Mouse (Mus musculus): ENCODE results near the gene Fam19a5. TPM values are rescaled to one million over a fixed set of nuclear protein-coding genes. Genes with fewer than 3 reads are reported as not detected.

The Fam19a5 gene
- polyA plus RNA-seq, 1 experiment from 2014 or later, result 0.24 TPM

DNA sequence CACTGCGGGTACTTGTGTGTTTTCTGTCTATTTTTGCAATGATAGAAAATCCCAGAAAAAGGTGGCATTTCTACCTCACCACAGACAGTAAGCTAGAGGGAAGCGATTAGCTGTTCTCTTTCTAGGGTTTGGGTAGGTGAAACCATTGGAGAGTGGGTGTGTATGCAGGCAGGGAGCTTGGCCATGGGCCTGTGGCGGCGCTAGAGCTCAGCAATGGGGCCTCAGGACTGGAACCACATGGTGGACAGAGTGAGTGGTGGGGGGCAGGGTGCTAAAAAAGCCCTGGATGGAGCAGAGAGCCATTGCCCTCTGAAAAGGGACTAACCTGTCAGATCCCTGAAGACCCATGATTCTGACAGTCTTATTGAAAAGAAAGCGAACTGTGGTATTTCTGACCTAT lies 6.7 kb downstream of the Fam19a5 start:
- 42% methylated on average over 5 of the region's 5 CpGs for WGBS
- Histone ChIP-seq H3K27ac (ENCODE audit: low read length) (no peak overlapping the region), H3K9me3 (ENCODE audit: low read length) (no peaks in the 10 kb centered on the region), H3K27me3 (replicated peaks; ENCODE audit: insufficient read depth, low read length) (peaks cover 14% of the 10 kb centered on the region), H3K4me3 (ENCODE audit: low read depth, low read length) (no peak overlapping the region), H3K4me1 (ENCODE audit: insufficient read depth, low read depth, low read length) (no peaks in the 10 kb centered on the region), H3K36me3 (ENCODE audit: insufficient read depth, low read length) (no peaks in the 10 kb centered on the region), H3K4me2 (replicated peaks; ENCODE audit: low read depth, low read length) (no peak overlapping the region), H3K9ac (replicated peaks; ENCODE audit: low read depth) (no peak overlapping the region)
- TF ChIP-seq EP300 (IDR thresholded peaks at IDR 0.05), result no peak
- TF ChIP-seq CTCF (IDR thresholded peaks at IDR 0.05), result no peak
- ATAC-seq (no peak), DNase-seq (ENCODE audit: low spot score) (no peak)

GRCm38 (mm10) chr15:87551556-87551955 lies 7.5 kb downstream of the Fam19a5 start:
- H3K4me3 ChIP-seq (ENCODE audit: low read depth, low read length), result no peak overlapping the region
- 39% methylated on average over 8 of the region's 8 CpGs for WGBS
- TF ChIP-seq EP300 (IDR thresholded peaks at IDR 0.05), result no peak
- no peak for TF ChIP-seq CTCF (IDR thresholded peaks at IDR 0.05)
- H3K9me3 ChIP-seq (ENCODE audit: low read length), result no peaks in the 10 kb centered on the region
- DNase-seq (ENCODE audit: low spot score), result no peak
- H3K36me3 ChIP-seq (ENCODE audit: insufficient read depth, low read length), result no peaks in the 10 kb centered on the region
- no peak overlapping the region for H3K9ac ChIP-seq (replicated peaks; ENCODE audit: low read depth)
- H3K4me1 ChIP-seq (ENCODE audit: insufficient read depth, low read depth, low read length), result no peaks in the 10 kb centered on the region
- H3K27me3 ChIP-seq (replicated peaks; ENCODE audit: insufficient read depth, low read length), result peaks cover 7% of the 10 kb centered on the region; the same call in 1 of the 2 replicates
- no peak overlapping the region for H3K27ac ChIP-seq (ENCODE audit: low read length)
- no peak overlapping the region for H3K4me2 ChIP-seq (replicated peaks; ENCODE audit: low read depth, low read length)
- ATAC-seq, result no peak

DNA sequence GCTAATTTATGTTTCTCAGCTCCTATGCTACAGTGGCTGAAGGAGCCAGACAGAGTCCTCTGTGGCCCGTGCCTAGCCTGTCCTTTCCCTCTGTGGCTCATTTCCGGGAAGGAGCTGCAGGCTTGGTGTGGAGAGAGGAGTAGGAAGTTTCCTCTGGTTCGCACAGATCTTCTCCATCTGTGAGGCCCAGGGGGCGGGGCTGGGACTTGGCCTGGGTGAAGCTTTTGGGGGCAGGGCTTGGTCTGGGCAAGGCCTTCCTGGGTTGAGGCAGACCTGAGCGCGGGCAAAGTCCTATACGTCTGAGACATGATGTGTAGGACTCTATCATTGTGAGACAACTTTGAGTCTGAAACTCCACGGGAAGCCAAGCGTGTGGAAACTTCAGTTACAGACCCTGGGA lies 11.7 kb downstream of the Fam19a5 start:
- H3K27me3 ChIP-seq (replicated peaks; ENCODE audit: insufficient read depth, low read length), result no peaks in the 10 kb centered on the region
- WGBS, result 63% methylated on average over 9 of the region's 9 CpGs
- no peaks in the 10 kb centered on the region for H3K9me3 ChIP-seq (ENCODE audit: low read length)
- no peaks in the 10 kb centered on the region for H3K36me3 ChIP-seq (ENCODE audit: insufficient read depth, low read length)
- no peak overlapping the region for H3K4me3 ChIP-seq (ENCODE audit: low read depth, low read length)
- no peak overlapping the region for H3K9ac ChIP-seq (replicated peaks; ENCODE audit: low read depth)
- ATAC-seq, result no peak
- no peaks in the 10 kb centered on the region for H3K4me1 ChIP-seq (ENCODE audit: insufficient read depth, low read depth, low read length)
- TF ChIP-seq EP300 (IDR thresholded peaks at IDR 0.05) (no peak), CTCF (IDR thresholded peaks at IDR 0.05) (no peak)
- no peak overlapping the region for H3K4me2 ChIP-seq (replicated peaks; ENCODE audit: low read depth, low read length)
- H3K27ac ChIP-seq (ENCODE audit: low read length), result no peak overlapping the region
- DNase-seq (ENCODE audit: low spot score), result no peak

DNA sequence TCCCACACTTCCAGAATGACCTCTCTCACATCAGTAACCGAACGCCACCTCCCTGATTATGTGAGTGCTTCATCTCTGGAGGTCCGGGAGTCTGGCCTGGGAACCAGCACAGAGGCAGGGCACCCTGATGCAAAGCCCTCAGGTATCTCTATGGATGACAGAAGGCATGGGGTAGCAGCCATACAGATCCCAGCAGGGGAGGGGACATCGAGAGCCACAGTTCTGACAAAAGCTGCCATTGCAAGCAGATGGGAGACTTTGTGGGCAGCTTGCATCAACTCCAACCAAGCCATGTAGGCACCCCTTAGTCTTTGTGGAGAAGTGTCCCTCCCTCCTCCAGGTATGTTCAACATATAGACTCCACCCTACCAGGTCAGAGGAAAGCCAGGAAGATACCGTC lies 20.2 kb downstream of the Fam19a5 start:
- Histone ChIP-seq H3K27me3 (replicated peaks; ENCODE audit: insufficient read depth, low read length) (no peaks in the 10 kb centered on the region), H3K27ac (ENCODE audit: low read length) (no peak overlapping the region), H3K9me3 (ENCODE audit: low read length) (no peaks in the 10 kb centered on the region), H3K4me3 (ENCODE audit: low read depth, low read length) (no peak overlapping the region), H3K9ac (replicated peaks; ENCODE audit: low read depth) (no peak overlapping the region), H3K4me1 (ENCODE audit: insufficient read depth, low read depth, low read length) (no peaks in the 10 kb centered on the region), H3K36me3 (ENCODE audit: insufficient read depth, low read length) (no peaks in the 10 kb centered on the region), H3K4me2 (replicated peaks; ENCODE audit: low read depth, low read length) (no peak overlapping the region)
- no peak for TF ChIP-seq CTCF (IDR thresholded peaks at IDR 0.05)
- WGBS, result 87% methylated on average over 5 of the region's 5 CpGs
- DNase-seq (ENCODE audit: low spot score), result no peak
- ATAC-seq, result no peak

- H3K27me3 ChIP-seq (replicated peaks; ENCODE audit: insufficient read depth, low read length), result no peaks in the 10 kb centered on the region
- WGBS, result 64% methylated on average over 11 of the region's 11 CpGs
- no peak overlapping the region for H3K4me2 ChIP-seq (replicated peaks; ENCODE audit: low read depth, low read length)
- H3K27ac ChIP-seq (ENCODE audit: low read length), result no peak overlapping the region
- no peak overlapping the region for H3K9ac ChIP-seq (replicated peaks; ENCODE audit: low read depth)
- H3K9me3 ChIP-seq (ENCODE audit: low read length), result no peaks in the 10 kb centered on the region
- H3K4me1 ChIP-seq (ENCODE audit: insufficient read depth, low read depth, low read length), result no peaks in the 10 kb centered on the region
- no peak for TF ChIP-seq EP300 (IDR thresholded peaks at IDR 0.05)
- no peak for TF ChIP-seq CTCF (IDR thresholded peaks at IDR 0.05)
- peak; percentile 16 for DNase-seq (ENCODE audit: low spot score)
- H3K4me3 ChIP-seq (ENCODE audit: low read depth, low read length), result no peak overlapping the region
- no peak for ATAC-seq
- no peaks in the 10 kb centered on the region for H3K36me3 ChIP-seq (ENCODE audit: insufficient read depth, low read length)
These were observed 22.2 kb downstream of the Fam19a5 start for GRCm38 (mm10) chr15:87566040-87566929.

DNA sequence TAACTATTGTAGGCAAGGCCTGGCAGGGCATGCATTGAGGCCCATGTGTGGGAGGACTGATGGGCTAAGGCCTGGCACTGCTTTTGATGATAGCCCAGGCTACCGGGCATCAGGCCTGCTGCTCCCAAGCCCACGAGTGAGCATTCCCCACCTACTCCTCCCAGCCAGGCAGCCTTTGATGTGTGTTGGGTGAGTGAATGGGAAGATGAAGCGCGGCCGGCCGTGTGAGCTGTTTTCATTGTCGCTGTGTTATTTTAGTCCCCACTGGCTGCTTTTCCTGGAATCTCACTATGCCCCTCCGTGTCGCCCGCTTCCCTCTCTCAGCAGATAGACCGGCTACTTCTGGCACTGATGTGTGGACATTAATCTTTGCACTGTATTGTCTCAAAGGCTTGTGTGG lies 26.1 kb downstream of the Fam19a5 start:
- ATAC-seq, result no peak
- WGBS, result 61% methylated on average over 11 of the region's 11 CpGs
- H3K9ac ChIP-seq (replicated peaks; ENCODE audit: low read depth), result no peak overlapping the region
- no peak overlapping the region for H3K27ac ChIP-seq (ENCODE audit: low read length)
- H3K9me3 ChIP-seq (ENCODE audit: low read length), result no peaks in the 10 kb centered on the region
- DNase-seq (ENCODE audit: low spot score), result no peak
- no peaks in the 10 kb centered on the region for H3K4me1 ChIP-seq (ENCODE audit: insufficient read depth, low read depth, low read length)
- H3K4me3 ChIP-seq (ENCODE audit: low read depth, low read length), result no peak overlapping the region
- H3K27me3 ChIP-seq (replicated peaks; ENCODE audit: insufficient read depth, low read length), result no peaks in the 10 kb centered on the region
- no peak for TF ChIP-seq EP300 (IDR thresholded peaks at IDR 0.05)
- TF ChIP-seq CTCF (IDR thresholded peaks at IDR 0.05), result no peak
- H3K36me3 ChIP-seq (ENCODE audit: insufficient read depth, low read length), result no peaks in the 10 kb centered on the region
- no peak overlapping the region for H3K4me2 ChIP-seq (replicated peaks; ENCODE audit: low read depth, low read length)

Data from lung, postnatal 0 days (tissue).